Mouse (Mus musculus) forebrain, postnatal 0 days (tissue): ENCODE data around the gene Lrig2. TPM values are rescaled to one million over a fixed set of nuclear protein-coding genes. Genes with fewer than 3 reads are reported as not detected.

Experiments used
- ATAC-seq: fragments of 200-750 bp; cut with Nextera tagmentation; 2 replicates; pipeline ENCODE4 v1.8.0; 2017; ENCODE audit warnings: mild to moderate bottlenecking, moderate library complexity
- DNase-seq: peaks from one replicate; pipeline ENCODE4 v3.0.0-alpha.2; 2015
- H3K27ac ChIP-seq: fragments of 300-500 bp; sonication (generic); 2 replicates; pipeline ENCODE4 v1.5.1; 2014; ENCODE audit warnings: low read depth, mild to moderate bottlenecking, antibody characterized with exemption, low read length, moderate library complexity, mixed read lengths
- H3K27me3 ChIP-seq: fragments of 300-500 bp; sonication (generic); 2 replicates; pipeline ENCODE4 v1.6.1; 2014; ENCODE audit warnings: mild to moderate bottlenecking, low read length, mixed read lengths; ENCODE audit not compliant: insufficient read depth
- H3K36me3 ChIP-seq: fragments of 300-500 bp; sonication (generic); 2 replicates; pipeline ENCODE4 v1.6.1; 2014; ENCODE audit warnings: mild to moderate bottlenecking, moderate library complexity; ENCODE audit not compliant: insufficient read depth
- H3K4me1 ChIP-seq: fragments of 300-500 bp; sonication (generic); 2 replicates; pipeline ENCODE4 v1.6.1; 2014; ENCODE audit warnings: antibody characterized with exemption; ENCODE audit not compliant: insufficient read depth
- H3K4me2 ChIP-seq: fragments of 300-500 bp; sonication (generic); 2 replicates; pipeline ENCODE4 v1.6.1; 2014; ENCODE audit warnings: low read depth, mild to moderate bottlenecking, moderate library complexity
- H3K4me3 ChIP-seq: fragments of 300-500 bp; sonication (generic); 2 replicates; pipeline ENCODE4 v1.5.1; 2014; ENCODE audit warnings: low read depth, low read length, mixed read lengths
- H3K9ac ChIP-seq: fragments of 300-500 bp; sonication (generic); 2 replicates; pipeline ENCODE4 v1.6.1; 2014; ENCODE audit warnings: mild to moderate bottlenecking
- H3K9me3 ChIP-seq: fragments of 300-500 bp; sonication (generic); 2 replicates; pipeline ENCODE4 v1.6.1; 2016; ENCODE audit warnings: low read length
- CTCF ChIP-seq: sonication (generic); IDR thresholded peaks from 2 replicates; pipeline ENCODE4 v1.5.1; 2016; ENCODE audit warnings: antibody characterized with exemption, control low read depth, low read depth
- WGBS: fragments of 180-500 bp; shearing (Covaris S2); extraction: QIAGEN DNeasy Blood & Tissue Kit; methylation state at CpG from one replicate; pipeline ENCODE4 v1.1.7; 2014; 5-methylcytosine and 5-hydroxymethylcytosine counted together
- polyA plus RNA-seq: library from polyadenylated mRNA; unstranded; fragments of >200 nt; fragmentation: Nextera tagmentation; extraction: Ambion mirVana; gene quantifications from 2 replicates; pipeline ENCODE4 v1.2.1, GENCODE M21; 2015
- total RNA-seq: library from RNA; depleted of rRNA; stranded (reverse); fragments of >200 nt; gene quantifications from 2 replicates; pipeline ENCODE4 v1.2.3, GENCODE M21; 2014

Lrig2 gene
- total and polyA plus RNA-seq, 2 experiments from 2014 or later = 14.8 to 45.1 TPM

DNA sequence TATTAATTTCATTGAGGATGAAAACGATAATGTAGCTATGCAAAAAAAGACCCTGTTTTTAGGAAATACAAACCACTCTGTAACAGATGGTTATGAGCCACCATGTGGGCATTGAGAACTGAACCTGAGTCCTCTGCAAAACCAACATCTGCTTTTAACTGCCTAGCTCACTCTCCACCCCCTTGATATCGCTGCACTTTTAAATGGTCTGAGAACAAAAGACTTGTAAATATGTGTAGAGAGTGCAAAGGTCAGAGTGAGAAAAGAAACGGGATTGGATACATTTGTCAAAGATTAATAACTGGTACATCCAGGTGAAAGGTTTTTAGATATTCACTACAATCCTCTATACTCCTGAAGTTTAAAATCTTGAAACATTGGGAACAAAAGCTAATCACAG is 42.3 kb downstream of the Lrig2 start:
- 76% methylated on average over 3 of the region's 3 CpGs for WGBS
- no peak for TF ChIP-seq CTCF

DNA sequence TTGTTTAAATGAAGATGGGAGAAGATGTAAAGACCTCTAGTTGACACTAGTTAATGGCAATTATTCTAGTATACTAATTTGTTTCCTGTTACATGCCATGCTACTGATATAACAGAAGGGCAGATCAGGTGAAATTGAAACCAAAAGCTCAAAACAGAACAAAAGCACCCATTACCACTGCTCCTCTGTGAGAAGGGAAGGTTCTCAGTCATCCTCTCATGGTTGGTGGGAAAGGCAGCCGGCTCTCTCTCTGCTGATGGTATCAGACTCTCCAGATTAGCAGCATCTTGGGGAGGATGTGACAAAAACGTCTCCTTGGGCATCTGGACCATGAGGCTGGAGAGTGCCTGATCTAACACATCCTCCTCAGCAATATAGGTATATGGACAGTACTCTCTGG is 50.5 kb downstream of the Lrig2 start:
- ATAC-seq (no peak), DNase-seq (no peak)
- 83% methylated on average over 2 of the region's 2 CpGs for WGBS
- Histone ChIP-seq H3K4me3 (no peak overlapping the region), H3K9ac (no peak overlapping the region), H3K27me3 (no peaks in the 10 kb centered on the region), H3K4me1 (no peaks in the 10 kb centered on the region), H3K36me3 (peaks cover 83% of the 10 kb centered on the region), H3K4me2 (no peak overlapping the region), H3K9me3 (no peaks in the 10 kb centered on the region), H3K27ac (no peak overlapping the region)
- TF ChIP-seq CTCF = no peak

More for the DNA sequence above, 42.3 kb downstream of the Lrig2 start:
- ATAC-seq = no peak
- peaks cover 35% of the 10 kb centered on the region for H3K36me3 ChIP-seq
- no peak for DNase-seq
- no peak overlapping the region for H3K27ac ChIP-seq
- H3K9me3 ChIP-seq = no peaks in the 10 kb centered on the region
- no peak overlapping the region for H3K9ac ChIP-seq
- no peak overlapping the region for H3K4me3 ChIP-seq
- no peaks in the 10 kb centered on the region for H3K4me1 ChIP-seq
- no peaks in the 10 kb centered on the region for H3K27me3 ChIP-seq
- H3K4me2 ChIP-seq = no peak overlapping the region

DNA sequence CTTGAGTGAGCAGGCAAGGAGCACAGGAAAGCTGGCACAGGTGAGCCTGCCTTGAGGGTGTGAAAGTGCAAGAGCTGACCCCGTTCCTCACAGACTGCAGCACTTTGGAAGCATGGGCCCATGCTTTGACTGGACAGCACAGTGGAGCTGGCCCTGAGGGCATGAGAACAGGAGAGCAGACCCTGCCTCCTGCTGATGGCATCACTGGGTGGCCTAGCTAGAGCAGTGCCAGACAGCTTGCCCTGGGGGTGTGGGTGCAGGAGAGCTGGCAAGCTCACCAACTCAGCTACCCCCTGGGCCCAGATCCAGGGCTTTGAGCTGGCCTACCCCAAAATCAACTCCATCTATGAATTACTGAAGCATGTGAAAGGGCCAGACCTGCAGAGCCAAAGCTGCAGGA is 53.1 kb downstream of the Lrig2 start:
- Histone ChIP-seq H3K9me3 (no peaks in the 10 kb centered on the region), H3K9ac (no peak overlapping the region), H3K36me3 (peaks cover 62% of the 10 kb centered on the region), H3K4me2 (no peak overlapping the region), H3K4me1 (no peaks in the 10 kb centered on the region), H3K27me3 (no peaks in the 10 kb centered on the region), H3K27ac (no peak overlapping the region), H3K4me3 (no peak overlapping the region)
- no peak for TF ChIP-seq CTCF
- DNase-seq (no peak), ATAC-seq (no peak)
- WGBS = 47% methylated on average over 1 of the region's 1 CpGs

DNA sequence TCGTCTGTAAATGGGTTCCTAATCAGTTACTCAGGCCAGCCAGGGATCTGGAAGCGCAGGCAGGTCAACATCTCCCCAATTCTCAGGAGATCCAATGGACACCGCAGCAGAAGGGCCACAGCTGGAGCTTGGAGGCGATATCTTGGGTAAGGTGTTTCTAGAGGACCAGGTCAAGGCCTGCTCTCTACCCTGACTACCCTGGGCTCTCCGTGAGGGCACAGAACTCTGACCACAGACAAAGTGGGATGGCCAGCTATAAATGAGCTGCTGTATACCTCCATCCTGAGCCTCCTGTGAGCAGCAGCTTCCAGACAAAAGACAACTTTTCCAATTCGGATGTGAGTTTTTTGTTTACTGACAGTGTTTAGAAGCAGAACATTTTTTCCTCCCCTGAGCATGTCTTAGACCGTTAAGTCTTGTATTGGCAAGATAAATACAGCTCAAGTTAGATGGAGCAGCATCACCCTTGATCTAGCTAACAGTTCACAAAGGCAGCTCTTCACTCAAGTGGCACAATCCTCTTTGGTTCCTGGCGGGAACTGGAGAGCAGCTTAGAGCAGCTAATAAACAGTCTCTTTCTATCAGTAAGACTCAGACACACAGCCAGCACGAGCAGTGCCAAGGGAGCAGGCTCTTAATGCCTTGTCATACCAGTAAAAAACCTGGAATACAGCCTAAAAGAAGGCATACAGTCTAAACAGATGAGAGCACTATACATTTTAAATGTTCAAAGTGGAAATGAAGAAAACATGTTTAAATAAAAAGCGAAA is 56.0 kb downstream of the Lrig2 start:
- Histone ChIP-seq H3K36me3 (peaks cover 46% of the 10 kb centered on the region), H3K4me2 (no peak overlapping the region), H3K9ac (no peak overlapping the region), H3K4me3 (no peak overlapping the region), H3K27me3 (no peaks in the 10 kb centered on the region), H3K9me3 (no peaks in the 10 kb centered on the region), H3K27ac (no peak overlapping the region), H3K4me1 (no peaks in the 10 kb centered on the region)
- DNase-seq (no peak), ATAC-seq (no peak)
- TF ChIP-seq CTCF = no peak
- WGBS = 65% methylated on average over 10 of the region's 10 CpGs

DNA sequence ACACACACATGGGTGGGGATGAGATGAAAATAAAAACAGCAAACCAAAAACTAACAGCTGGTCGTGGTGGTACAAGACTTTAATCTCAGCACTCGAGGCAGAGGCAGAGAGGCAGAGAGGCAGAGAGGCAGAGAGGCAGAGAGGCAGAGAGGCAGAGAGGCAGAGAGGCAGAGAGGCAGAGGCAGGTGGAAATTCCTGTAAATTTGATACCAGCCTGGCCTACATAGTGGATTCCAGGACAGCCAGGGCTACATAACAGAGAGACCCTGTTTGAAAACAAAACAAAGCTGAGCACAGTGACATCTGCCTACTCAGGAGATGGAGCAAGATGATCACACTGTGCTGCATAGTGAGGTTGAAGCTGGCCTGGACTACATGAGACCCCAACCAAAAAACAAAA is 64.5 kb downstream of the Lrig2 start:
- Histone ChIP-seq H3K9me3 (no peaks in the 10 kb centered on the region), H3K9ac (no peak overlapping the region), H3K4me1 (0 out of 2 replicates have a peak, but pooled peaks cover 2% of the 10 kb centered on the region), H3K27me3 (no peaks in the 10 kb centered on the region), H3K36me3 (no peaks in the 10 kb centered on the region), H3K4me2 (no peak overlapping the region), H3K27ac (no peak overlapping the region), H3K4me3 (no peak overlapping the region)
- ATAC-seq = no peak
- TF ChIP-seq CTCF = no peak
- WGBS = 65% methylated on average over 2 of the region's 2 CpGs
- DNase-seq = no peak

DNA sequence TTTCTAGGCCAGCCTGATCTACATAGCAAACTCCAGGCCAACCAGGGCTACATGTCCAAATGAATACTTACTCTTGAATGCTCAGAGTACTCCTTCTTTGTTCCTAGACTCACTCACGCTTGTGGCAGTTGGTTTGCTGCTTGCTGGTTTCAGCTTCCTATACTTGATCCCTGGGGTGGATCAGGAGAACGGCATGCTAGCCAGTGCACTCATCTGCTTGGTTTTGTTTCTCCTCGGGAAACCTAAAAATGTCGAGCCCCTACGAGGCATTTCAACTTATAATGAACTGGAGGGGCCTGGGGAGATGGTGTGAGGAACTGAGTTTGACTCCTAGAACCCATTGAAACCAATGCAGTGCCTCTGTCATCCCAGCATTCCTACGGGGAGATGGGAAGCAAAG is 65.0 kb downstream of the Lrig2 start:
- Histone ChIP-seq H3K27me3 (no peaks in the 10 kb centered on the region), H3K9me3 (no peaks in the 10 kb centered on the region), H3K27ac (no peak overlapping the region), H3K9ac (no peak overlapping the region), H3K4me1 (0 out of 2 replicates have a peak, but pooled peaks cover 3% of the 10 kb centered on the region), H3K36me3 (no peaks in the 10 kb centered on the region), H3K4me2 (no peak overlapping the region), H3K4me3 (no peak overlapping the region)
- ATAC-seq (no peak), DNase-seq (no peak)
- TF ChIP-seq CTCF = no peak
- WGBS = 78% methylated on average over 6 of the region's 6 CpGs

DNA sequence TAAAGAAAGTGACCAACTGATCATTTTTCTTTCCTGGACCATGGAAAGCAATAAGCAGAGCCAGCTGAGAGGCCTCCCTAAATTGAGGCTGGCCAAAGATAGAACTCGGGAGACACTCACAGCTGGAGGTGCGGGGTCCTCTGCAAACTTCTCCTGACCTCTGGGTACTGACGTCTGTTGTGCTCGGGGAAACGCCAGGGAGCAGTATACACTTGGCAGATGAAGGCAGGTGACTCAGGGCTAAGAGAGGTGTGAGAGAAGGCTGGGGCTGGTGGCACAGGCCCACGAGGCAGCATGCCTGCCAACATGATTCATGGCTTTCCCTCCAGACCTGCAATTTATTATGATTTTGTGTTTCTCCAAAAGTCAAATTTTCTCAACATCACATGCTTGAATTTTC is 66.1 kb downstream of the Lrig2 start:
- Histone ChIP-seq H3K4me1 (0 out of 2 replicates have a peak, but pooled peaks cover 3% of the 10 kb centered on the region), H3K9ac (no peak overlapping the region), H3K27me3 (no peaks in the 10 kb centered on the region), H3K9me3 (no peaks in the 10 kb centered on the region), H3K4me2 (no peak overlapping the region), H3K36me3 (no peaks in the 10 kb centered on the region), H3K27ac (no peak overlapping the region), H3K4me3 (no peak overlapping the region)
- no peak for TF ChIP-seq CTCF
- no peak for DNase-seq
- ATAC-seq = no peak
- WGBS = 67% methylated on average over 6 of the region's 6 CpGs
